Mouse (Mus musculus) frontal cortex, adult 2 months (tissue): ENCODE measurements at regions not wholly inside any gene's neighbourhood (a gene's known extent, or its start where the extent isn't known, plus 50 kb on each side); places are given as distances from the start of the nearest gene placed in this dataset.
"Not testable (repeated sequence)": the region's sequence is repeated elsewhere in the genome, so short reads cannot be mapped to it uniquely, and the experiment has no call there.

Experiments used
- DNase-seq, 2 experiments: peaks; one replicate each; pipeline ENCODE4 v3.0.0; 2022; ENCODE audit warnings: low spot score in 1 of 2; ENCODE audit errors: extremely low spot score in 1 of 2

GRCm38 (mm10) chr8:78119682-78120081 is 93.4 kb upstream of the Ttc29 start:
- DNase-seq: peak in 1 of 2 experiments; percentile 19

GRCm38 (mm10) chr8:78124248-78124647 is 88.8 kb upstream of the Ttc29 start:
- DNase-seq: peak in 1 of 2 experiments; percentile 26

- DNase-seq: peak in 1 of 2 experiments; percentile 8
These were observed 85.2 kb upstream of the Ttc29 start for GRCm38 (mm10) chr8:78127852-78128251.

GRCm38 (mm10) chr8:78129061-78129460 is 84.0 kb upstream of the Ttc29 start:
- no peak for DNase-seq

GRCm38 (mm10) chr8:78139514-78139913 is 73.6 kb upstream of the Ttc29 start:
- DNase-seq: not testable (repeated sequence)

GRCm38 (mm10) chr8:78147170-78147569 is 65.9 kb upstream of the Ttc29 start:
- DNase-seq: no peak

GRCm38 (mm10) chr8:78148006-78148405 is 65.1 kb upstream of the Ttc29 start:
- DNase-seq: no peak

- DNase-seq: no peak
These were observed 58.2 kb upstream of the Ttc29 start for GRCm38 (mm10) chr8:78154873-78155272.

- peak; percentile 2 to 9 for DNase-seq
These were observed 51.1 kb upstream of the Ttc29 start for GRCm38 (mm10) chr8:78162046-78162445.

GRCm38 (mm10) chr8:78162763-78163508 is 50.2 kb upstream of the Ttc29 start:
- DNase-seq: no peak
